Mouse (Mus musculus) right cerebral cortex, postnatal 14 days (tissue): ENCODE measurements around the gene Btbd19.

ENCODE experiments used
- DNase-seq: peaks from one replicate; pipeline ENCODE4 v3.0.0; 2022

Btbd19 gene

DNA sequence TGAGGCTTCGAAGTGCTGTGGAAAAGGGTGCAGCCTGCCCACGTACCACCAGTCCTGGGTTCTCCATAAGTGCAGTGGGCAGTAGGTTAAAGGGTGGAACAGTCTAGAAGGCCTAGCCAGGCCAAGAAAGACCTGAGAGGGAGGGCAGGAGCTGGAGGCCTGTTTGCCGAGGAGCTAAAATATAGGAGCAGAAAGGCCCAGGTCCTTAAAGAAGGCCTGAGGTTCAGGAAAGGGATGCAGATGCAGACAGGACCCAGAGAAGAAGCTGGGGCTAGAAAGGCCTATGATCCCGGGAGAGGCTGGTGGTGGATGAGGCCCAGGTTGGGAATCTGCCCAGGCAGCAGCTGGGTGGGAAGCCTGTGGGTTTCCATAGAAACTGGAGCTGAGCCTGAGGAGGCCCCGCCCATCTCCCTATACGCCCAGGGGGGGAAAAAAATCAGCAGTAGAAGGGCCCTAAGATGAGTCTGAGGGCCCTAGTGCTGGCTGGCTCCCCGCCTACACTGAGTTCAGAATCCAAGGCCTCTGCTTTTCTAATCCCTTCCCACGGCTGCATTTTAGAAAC lies at the start of gene Btbd19:
Btbd19 (minus strand) TSS at position 378 of the 562 bp plus-strand sequence.
- DNase-seq = peak; percentile 77

DNA sequence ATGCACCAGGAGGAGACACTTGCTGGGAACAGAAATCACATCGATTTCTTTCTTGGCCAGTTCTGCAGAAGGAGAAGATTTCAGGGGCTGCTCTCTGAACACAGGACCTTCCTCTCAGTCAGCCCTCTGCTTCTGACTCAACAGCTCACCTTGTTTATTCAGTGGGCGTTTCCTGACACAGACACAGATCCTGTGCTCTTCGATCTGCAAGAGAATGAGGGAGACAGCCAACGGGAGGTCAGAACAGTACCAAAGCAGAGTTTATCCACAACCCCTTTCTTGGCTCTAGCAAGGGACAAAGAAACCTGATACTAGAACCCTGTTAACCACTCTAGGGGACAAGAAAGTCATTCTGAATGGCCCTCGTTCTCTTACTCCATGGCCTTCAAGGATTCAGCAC lies 44.4 kb upstream of the Btbd19 start:
- DNase-seq = no peak

DNA sequence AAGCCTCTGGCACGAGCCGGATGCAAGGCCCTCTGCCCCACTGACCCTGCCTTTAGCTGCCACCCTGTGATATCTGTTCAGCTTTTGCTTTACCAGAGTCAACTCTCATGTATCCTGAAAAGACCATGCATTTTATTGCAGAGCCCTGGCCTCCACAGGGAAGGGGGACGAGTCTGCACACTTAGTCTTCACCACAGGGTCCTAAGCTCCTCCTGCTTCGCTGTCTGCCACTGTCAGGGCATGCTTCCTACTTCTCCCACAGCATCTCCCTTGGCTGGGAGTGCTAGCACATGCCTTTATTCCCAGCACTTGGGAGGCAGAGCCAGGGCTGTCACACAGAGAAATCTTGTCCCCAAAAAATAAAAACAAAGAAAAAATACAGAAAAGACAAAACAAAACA lies 35.7 kb upstream of the Btbd19 start:
- DNase-seq = no peak

DNA sequence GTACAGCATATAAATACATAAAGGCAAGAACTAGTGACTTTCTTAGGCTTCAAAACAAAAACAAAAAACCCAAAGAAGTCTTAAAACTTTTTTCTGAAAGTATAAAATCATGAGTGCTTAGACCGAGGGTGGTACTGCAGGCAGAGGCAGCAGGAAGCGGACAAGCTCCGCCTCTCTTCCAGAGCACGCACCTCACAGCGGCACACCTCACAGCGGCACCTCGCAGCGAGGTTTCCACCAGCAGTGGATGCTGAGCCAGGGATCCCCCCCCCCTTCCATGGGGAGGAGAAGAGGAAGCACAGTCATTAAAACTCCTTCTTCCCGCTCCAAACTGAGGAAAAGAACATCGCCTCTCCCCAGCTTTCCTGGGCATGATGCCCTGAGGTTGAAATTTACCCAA lies 34.1 kb upstream of the Btbd19 start:
- DNase-seq = no peak

DNA sequence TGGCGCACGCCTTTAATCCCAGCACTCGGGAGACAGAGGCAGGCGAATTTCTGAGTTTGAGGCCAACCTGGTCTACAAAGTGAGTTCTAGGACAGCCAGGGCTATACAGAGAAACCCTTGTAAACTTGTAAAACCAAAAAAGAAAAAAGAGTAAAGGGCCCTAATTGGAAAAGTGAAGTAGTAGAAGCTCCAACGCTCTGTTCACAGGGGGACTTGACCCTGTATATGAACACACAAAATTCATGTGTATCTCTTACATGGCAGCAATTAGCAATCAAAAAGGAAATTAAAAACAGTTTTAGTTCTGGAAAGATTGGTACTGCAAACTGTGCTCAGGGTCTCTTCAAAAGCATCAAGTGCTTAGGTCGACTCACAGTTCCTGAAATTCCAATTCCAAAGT lies 30.8 kb upstream of the Btbd19 start:
- DNase-seq = no peak

DNA sequence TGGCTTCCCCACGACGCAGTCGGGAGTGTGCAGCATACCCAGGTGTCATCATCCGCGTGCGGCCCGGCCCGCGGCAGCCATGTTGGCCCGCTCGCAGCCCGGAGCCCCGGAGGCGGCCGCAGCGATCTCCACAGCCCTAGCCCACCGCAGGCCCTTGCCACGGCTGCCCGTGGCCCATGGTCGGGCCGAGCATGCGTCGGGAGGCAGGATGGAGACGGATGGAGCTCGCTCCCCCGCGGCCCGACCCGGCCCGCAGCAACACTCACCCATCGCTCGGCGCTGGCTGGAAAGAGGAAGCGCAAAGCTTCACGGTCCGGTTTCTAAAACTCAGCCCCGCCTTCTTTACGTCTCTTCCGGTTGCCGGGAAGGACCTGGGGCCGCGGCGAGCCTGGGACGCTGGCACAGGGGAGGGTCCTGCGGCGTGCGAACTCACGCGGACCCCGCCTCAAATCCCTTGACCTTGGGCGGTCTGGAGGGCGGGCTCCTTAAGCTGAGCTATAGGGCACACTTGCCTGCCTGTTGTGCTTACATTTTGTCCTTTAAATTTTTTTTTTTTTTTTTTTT lies 30.3 kb upstream of the Btbd19 start, which contains the start of gene Rps8:
Rps8 (minus strand) TSS at position 452 of the 564 bp plus-strand sequence.
- peak; percentile 81 for DNase-seq

DNA sequence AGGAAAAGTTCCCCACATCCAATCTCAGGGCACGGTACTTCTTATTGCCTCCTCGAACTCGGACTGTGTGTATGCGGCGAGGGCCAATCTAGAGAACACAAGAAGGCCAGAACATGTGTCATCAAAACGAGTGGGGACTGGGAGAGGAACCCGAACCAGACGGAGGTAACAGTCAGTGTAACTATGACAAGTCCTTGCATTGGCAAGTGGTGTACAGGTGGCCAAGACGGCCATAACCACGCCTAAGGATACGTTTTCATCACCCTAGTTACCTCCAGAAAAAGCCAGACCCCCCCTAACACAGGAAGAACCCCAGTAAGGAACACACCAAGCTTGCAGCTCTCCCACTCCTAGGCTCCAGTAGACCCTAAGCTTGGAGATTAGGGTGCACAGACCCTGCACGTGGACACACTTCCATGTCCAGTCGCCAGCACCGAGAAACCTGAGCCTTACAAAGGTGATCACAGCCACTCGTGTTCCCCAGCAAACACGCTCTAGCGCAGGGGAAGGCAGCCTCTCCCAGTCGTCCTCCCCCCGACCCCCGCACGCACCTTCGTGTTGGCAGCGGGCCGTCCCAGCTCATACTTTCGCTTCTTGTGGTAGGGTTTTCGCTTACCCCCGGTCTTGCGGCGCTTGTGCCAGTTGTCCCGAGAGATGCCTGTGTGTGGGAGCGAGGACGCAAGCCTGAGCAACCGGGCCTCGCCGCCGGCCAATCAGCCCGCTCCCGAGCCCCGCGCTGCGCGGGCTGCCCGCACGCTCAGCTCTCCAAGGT lies 29.7 kb upstream of the Btbd19 start:
- DNase-seq = no peak

DNA sequence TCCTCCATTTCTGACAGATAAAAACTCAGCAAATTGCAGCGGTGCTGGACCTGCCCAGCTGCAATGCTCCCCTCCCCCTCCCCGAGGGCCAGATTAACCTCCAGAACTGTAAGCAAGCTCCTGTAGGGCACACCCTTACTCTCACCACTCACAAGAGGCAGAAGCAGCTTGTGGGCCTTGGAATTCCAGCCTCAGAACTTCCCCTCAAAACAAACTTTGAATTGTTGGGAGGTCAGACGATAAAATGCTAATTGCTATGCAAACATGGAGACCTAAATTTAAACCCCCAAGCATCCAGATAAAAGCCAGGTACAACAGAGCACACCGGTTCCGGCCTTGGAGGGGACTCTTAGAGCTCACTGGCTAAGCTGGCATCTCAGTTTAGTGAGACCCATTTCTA lies 27.2 kb upstream of the Btbd19 start:
- DNase-seq = no peak

DNA sequence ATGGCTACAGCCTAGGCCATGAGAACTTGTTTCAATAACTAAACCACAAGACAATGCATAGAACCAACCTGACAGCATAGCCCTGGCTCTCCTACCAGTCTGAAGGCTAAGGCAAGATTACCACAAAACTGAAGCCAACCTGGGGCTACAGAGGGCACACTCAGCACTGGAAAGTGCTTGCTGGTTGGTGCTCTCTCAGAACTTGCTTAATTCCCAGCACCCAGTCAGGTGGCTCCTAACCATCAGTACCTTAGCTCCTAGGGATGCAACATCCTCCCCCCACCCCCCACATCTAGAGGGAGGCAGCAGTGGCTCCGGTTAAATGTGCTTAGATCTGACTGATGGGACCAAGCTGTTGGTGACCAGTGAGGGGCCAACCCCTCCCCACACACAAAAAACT lies 25.9 kb upstream of the Btbd19 start:
- DNase-seq = no peak

DNA sequence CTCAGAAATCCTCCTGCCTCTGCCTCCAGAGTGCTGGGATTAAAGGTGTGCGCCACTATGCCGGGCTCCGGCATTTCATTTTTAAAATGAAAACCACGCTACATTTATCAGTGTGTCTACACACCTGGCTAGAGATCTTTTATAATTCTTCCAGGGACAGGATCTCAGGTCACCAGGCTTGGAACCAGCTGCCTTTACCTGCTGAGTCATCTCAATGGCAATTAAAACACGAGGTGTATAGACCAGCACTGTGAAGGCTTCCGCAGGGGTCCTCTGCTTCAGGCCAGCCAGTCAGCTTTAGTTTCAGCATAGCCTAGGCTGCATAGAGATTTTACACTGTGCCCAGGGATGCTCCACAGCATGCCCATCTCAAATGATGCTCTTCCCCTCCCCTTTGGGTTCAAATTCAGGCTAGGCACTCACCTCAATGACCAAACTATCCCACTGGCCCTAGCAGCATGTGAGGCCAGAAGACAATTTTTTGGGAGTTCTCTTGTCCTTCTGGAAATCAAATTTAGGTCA lies 24.7 kb upstream of the Btbd19 start:
- DNase-seq = no peak

DNA sequence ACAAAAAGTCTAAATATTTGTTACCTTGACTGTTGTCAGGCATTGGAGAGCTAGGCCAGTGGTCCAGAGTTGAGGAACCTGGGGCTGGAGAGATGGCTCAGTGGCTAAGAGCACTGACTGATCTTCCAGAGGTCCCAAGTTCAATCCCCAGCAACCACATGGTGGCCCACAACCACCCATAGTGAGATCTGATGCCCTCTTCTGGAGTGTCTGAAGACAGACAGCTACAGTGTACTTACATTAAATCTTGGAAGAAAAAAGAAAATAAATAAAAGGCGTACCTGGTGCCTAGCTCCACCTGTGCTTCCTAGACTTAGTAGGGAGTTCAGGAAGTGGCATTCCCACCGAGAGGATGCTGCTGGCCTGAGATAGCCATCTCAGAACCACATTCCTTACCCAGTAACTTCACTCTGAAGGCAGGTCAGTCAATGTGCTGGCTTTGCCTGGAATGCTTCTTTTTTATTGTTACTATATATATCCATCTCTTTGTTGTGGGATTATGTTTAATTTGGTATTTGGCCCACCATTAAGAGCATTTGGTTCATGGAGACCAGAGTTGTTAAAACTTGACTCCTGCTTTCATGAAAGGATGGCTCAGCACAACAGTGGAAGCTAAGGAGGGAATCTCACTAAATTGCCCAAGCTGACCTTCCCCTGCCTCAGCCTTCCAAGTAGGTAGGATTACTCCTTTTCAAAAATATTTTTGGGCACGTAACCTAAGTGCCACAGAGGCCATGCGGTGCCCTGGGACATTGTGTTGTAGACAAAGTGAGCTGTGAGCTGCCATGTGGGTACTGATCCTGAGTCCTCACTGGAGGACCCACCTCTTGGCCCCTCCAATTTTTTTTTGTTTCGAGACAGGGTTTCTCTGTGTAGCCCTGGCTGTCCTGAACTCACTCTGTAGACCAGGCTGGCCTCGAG lies 24.0 kb upstream of the Btbd19 start:
- no peak for DNase-seq

DNA sequence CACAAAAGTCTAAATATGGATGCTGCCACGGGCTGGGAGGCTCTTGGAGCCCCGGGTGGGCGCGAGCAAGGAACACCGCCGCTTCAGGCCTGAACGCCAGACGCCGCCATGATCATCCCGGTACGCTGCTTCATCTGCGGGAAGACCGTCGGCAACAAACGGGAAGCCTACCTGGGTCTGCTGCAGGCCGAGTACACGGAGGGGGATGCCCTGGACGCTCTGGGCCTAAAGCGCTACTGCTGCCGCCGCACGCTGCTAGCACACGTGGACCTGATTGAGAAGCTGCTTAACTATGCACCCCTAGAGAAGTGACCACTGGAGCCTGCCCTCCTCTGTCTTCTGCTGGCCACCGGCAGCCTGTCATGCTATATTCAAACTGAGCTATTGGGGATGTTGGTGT lies 23.3 kb upstream of the Btbd19 start:
- no peak for DNase-seq

DNA sequence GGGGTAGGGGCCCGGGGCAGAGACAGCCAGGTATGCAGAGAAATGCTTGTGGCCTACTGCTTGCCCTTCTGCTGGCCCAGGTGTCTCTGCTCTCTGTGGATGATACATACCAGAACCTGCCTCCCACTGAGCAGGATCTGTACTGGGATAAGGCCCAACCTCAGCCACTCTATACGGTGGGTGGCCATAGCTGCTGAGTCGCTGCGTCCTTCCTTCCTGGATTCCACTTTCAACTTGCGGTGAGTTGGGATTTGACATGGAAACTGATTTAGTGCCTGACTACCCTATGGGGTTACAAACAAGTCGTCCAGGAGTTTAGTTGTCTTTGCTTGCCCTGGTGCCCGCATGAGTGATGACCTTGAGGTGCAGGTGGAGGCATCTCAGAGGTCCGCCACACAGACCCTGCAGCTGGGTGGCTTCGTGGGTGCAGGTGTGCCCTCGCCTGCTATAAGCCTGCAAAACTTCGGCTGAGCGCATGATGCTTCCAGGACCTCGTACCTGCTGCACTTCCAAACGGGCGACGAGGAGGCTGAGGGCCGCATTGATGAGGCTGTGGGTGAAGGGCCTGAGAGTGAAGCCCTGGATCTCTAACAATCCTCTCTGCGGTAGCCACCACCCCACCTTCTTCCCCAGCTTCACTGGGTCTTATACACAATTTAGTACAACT lies 22.7 kb upstream of the Btbd19 start:
- no peak for DNase-seq

DNA sequence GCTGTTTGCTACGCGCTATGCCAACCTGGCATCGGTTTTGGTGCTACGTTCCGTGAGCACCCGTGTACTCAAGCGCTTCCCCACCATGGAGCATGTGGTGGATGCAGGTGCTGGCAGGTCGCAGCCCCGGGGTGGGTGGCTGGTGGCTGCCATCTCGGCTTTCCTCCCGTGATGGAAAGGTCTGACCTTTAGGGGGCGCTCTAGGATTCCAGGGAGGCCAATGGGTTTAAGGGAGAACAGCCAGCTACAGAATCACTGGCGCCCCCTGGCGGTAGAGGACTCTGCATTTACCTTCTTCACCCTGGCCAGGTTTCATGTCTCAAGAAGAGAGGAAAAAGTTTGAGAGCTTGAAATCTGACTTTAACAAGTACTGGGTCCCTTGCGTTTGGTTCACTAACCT lies 20.7 kb upstream of the Btbd19 start:
- peak; percentile 83 for DNase-seq

DNA sequence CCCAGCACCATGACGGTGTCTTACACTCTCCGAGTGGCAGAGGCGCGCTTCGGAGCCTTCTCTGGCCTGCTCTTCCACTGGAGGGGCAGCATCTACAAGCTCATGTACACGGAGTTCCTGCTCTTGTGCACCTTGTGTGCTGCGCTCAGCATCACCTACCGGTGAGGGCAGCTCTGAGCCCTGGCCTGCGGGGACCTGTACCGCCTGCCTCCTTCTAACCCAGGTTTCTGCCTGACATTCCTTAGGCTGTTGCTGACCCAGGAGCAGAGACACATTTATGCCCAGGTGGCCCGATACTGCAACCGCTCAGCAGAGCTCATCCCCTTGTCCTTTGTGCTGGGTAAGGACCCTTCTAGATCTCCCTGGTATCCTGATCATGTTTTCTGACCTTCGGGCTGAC lies 19.7 kb upstream of the Btbd19 start:
- no peak for DNase-seq

DNA sequence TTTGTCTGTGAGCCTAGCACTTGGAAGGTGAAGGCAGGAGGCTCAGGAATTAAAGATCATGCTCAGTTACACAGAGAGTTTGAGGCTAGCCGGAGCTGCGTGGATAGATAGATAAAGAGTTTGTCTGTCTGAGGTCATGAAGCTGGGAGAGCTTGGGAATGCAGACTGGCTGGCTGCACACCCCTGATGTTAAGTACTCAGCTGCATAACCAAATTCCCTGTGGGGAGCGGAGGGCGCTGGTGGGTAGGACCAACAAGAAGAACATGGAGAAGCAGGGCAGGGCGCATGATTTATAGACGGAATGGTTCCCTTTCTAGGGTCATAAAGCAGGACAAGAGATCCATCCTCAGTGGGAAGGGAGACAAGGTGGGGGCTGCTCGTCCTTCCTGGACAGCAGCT lies 17.5 kb upstream of the Btbd19 start:
- DNase-seq = no peak

DNA sequence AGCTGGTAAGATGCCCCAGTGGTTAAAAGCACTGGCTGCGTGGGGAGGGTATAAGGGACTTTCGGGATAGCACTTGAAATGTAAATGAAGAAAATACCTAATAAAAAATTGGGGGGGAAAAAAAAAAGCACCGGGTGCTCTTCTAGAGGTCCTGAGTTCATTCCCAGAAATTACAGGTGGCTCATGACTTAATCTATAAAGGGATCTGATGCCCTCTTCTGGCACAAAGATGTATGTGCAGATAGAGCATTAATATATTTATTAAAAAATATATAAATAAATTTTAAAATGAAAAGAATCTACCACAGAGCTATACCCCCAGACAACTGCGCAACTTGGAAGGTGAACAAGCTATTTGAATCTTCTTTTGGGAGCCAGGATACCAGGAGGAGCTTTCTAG lies 15.1 kb upstream of the Btbd19 start:
- no peak for DNase-seq

DNA sequence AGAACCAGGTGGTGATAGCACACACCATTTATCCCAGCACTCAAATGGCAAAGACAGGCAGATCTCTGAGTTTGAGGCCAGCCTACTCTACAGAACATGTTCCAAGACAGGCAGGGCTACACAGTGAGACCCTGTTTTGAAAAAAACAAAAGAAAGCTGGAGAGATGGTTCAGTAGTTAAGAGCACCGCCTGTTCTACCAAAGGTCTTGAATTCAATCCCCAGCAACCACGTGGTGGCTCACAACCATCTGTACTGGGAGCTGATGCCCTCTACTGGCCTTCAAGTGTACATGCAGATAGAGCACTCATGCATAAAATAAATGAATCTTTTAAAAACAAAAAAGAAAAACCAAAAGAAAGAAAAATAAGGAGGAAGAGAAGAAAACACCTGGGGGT lies 13.7 kb upstream of the Btbd19 start:
- DNase-seq = no peak

DNA sequence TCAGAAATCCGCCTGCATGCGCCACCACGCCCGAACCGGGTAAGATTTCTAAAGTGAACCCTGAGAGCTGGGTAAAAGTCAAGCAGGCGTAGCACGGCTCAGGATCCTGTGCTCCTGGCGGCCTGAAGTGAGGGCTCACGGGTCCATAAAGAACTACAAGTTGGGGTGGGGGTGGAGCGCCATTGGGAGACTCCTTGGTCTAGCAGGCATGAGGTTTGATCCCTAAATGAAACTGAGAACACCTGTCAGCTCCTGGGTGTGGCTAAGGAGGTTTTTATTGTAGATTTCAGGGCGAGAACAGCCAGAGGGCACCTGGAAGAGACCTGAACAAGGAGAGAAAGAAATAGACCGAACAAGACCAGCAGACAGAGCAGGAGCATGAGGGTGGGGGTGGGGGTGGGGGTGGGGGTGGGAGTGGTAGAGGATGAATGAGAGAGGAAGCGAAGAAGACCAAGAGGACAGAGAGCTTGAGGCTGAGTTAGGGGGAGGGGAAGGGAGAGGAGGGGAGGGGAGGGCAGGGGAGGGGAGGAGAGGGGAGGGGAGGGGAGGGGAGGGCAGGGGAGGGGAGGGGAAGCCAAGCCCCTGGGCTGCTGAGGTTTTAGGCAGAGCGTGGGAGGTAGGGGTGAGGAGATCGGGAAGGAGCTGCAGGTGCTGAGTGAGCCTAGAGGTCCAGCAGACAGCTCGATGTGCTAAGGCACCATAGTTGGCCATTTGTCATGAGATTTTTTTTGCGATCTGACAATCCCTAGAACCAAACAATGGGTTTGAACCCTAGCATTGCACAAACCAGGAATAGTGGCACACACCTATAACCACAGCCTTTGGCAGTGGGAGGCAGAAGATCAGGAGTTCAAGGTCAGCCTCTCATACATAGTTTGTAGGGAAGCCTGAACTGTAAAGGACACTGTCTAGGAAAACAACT lies 13.0 kb upstream of the Btbd19 start:
- DNase-seq = no peak

DNA sequence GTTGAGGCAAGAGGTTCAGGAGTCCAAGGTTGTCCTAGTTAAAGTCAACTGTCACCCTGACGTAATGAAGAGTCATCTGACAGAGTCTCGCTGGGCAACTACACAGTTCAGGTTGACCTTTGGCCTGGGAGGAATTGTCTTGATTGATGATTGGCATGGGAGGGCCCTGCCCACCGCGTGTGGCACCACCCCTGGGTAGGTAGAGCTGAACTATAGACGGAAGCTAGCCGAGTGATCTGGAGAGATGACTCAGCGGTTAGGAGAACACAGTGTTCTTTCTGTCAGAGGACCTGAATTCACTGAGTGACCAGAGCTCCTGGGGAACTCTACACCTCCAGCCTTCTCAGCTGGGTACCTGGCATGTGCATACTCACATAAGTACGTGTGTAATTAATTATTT lies 10.5 kb upstream of the Btbd19 start:
- no peak for DNase-seq

DNA sequence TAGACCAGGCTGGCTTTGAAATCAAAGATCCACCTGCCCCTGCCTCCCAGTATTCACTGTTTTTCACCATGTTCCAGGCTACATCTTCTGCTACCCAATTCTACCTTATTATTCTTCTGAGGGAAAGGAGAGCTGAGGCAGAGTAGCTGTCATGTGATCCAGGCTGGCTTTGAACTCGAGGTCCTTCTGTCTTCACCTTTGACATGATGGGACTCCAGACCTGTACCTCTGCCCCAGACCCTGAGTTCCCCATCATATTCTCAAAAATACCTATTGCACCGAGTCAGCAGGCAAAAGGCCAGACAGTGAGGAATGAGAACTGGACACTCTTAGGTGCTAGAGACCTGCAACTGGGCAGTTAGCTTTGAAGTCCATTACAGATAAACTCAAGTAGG lies 9.1 kb upstream of the Btbd19 start:
- no peak for DNase-seq
